Mouse (Mus musculus) midbrain, embryonic 12.5 days (tissue): ENCODE data around the gene Ankib1. TPM values are rescaled to one million over a fixed set of nuclear protein-coding genes. Genes with fewer than 3 reads are reported as not detected.
"Not testable (repeated sequence)": the region's sequence is repeated elsewhere in the genome, so short reads cannot be mapped to it uniquely, and the experiment has no call there.

Source experiments
- ATAC-seq: fragments of 200-750 bp; cut with Nextera tagmentation; 2 replicates; pipeline ENCODE4 v1.8.0; 2017; ENCODE audit warnings: low read depth, moderate TSS enrichment, moderate library complexity; ENCODE audit not compliant: low FRiP score
- H3K27ac ChIP-seq: fragments of 300-500 bp; sonication (generic); replicated peaks from 2 replicates; pipeline ENCODE4 v1.5.1; 2016; ENCODE audit warnings: mild to moderate bottlenecking
- H3K27me3 ChIP-seq: fragments of 300-500 bp; sonication (generic); 2 replicates; pipeline ENCODE4 v1.6.1; 2016; ENCODE audit warnings: mild to moderate bottlenecking
- H3K36me3 ChIP-seq: fragments of 300-500 bp; sonication (generic); 2 replicates; pipeline ENCODE4 v1.6.1; 2016
- H3K4me1 ChIP-seq: fragments of 300-500 bp; sonication (generic); 2 replicates; pipeline ENCODE4 v1.6.1; 2016
- H3K4me2 ChIP-seq: fragments of 300-500 bp; sonication (generic); replicated peaks from 2 replicates; pipeline ENCODE4 v1.6.1; 2016; ENCODE audit warnings: mild to moderate bottlenecking, moderate library complexity
- H3K4me3 ChIP-seq: fragments of 300-500 bp; sonication (generic); 2 replicates; pipeline ENCODE4 v1.5.1; 2016; ENCODE audit warnings: mild to moderate bottlenecking
- H3K9ac ChIP-seq: fragments of 300-500 bp; sonication (generic); replicated peaks from 2 replicates; pipeline ENCODE4 v1.6.1; 2016; ENCODE audit warnings: mild to moderate bottlenecking, moderate library complexity
- H3K9me3 ChIP-seq: fragments of 300-500 bp; sonication (generic); 2 replicates; pipeline ENCODE4 v1.6.1; 2016; ENCODE audit warnings: mild to moderate bottlenecking
- WGBS: fragments of 180-500 bp; shearing (Covaris S2); methylation state at CpG from one replicate; pipeline ENCODE4 v1.1.7; 2016; 5-methylcytosine and 5-hydroxymethylcytosine counted together
- polyA plus RNA-seq: library from polyadenylated mRNA; unstranded; fragments of >200 nt; fragmentation: Nextera tagmentation; extraction: Ambion mirVana; gene quantifications from 2 replicates; pipeline ENCODE4 v1.2.1, GENCODE M21; 2016

Gene Ankib1
- polyA plus RNA-seq, 1 experiment from 2014 or later, result 22.6 TPM

DNA sequence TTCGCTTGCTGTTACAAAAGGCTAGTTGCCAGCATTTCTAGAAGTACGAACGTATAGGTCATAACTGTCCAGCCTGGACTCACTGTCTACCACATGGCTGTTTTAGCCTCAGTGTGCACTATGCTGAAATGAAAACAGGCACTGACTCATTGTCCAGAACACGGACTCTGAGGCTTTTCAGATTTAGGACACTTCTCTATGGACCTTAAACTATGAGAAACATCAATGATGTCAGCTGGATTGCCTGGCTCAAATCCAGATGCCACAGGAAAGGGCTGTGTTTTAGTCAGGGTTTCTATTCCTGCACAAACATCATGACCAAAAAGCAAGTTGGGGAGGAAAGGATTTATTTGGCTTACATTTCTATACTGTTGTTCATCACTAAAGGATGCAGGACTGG lies 15.2 kb downstream of the Ankib1 start:
- Histone ChIP-seq H3K4me1 (no peaks in the 10 kb centered on the region), H3K4me2 (no peak overlapping the region), H3K36me3 (no peaks in the 10 kb centered on the region), H3K9ac (no peak overlapping the region), H3K9me3 (no peaks in the 10 kb centered on the region), H3K27ac (no peak overlapping the region), H3K4me3 (no peak overlapping the region), H3K27me3 (no peaks in the 10 kb centered on the region)
- WGBS, result 93% methylated on average over 4 of the region's 4 CpGs
- no peak for ATAC-seq

DNA sequence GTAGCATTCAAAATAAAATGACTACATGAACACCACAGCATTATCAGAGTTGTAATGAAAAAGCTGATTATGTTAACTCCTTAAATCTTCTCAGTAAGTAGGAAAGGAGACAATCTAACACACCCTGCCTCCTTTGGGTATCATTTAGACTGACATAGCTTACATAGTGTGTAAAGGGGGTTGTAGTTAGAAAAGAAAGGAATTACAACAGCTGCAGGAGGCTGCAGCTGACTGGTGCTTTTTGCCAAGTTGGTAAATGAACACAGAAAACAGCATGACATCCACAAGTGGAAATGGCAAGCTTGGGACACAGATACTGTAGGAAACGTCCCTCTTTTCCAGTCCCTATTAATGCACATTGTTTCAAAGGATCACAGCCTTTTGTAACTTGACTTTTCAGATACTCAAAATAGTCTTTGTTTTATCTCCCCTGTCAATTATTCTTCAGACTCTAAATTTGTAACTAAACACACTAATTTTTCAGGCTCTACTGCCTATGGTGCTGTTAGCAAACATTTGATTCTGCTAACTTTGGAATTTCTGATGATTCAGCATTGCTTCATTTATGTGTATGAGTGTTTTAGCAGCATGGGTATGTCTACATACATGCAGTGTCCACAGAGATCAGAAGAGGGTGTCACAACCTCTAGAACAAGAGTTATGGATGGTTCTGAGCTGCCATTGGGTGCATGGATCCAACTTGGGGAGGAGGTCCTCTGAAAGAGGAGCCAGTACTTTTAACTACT lies 17.8 kb downstream of the Ankib1 start:
- Histone ChIP-seq H3K9me3 (no peaks in the 10 kb centered on the region), H3K4me1 (no peaks in the 10 kb centered on the region), H3K27ac (no peak overlapping the region), H3K4me2 (no peak overlapping the region), H3K4me3 (no peak overlapping the region), H3K27me3 (no peaks in the 10 kb centered on the region), H3K36me3 (no peaks in the 10 kb centered on the region), H3K9ac (no peak overlapping the region)
- WGBS, result 68% methylated on average over 1 of the region's 1 CpGs
- ATAC-seq, result no peak

DNA sequence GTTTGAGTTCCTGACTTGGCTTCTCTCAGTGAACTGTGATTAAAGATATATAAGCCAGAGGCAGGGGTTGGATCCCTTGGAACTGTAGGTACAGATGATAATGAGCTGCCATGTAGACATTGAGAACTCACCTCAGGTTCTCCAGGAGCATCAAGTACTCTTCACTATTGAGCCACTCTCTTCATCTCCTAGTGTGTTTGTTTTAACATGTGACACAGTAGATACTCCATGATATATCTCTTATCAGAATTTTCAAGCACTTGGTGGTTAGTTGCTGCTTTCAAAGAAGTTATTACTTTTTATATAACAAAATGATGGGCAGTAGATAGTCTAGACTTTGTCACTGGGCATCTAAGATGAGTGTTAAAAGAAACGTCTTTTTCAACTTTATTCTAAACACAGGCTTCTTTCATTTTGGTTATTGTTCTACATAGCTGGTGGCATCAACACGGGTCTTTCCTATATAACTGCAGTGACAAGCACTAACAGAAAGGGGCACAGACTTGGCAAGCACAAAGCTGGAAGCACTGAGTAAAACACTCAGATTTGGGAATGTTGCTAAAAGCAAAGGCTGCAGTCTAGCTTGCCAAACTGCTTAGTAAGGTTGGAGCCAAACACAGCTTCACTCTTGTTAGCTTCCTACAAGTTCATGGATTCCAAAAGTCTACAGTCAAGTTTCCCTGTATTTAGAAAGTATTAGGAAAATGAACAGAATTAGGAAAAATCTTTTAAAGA lies 18.6 kb downstream of the Ankib1 start:
- H3K27ac ChIP-seq, result no peak overlapping the region
- no peaks in the 10 kb centered on the region for H3K9me3 ChIP-seq
- ATAC-seq, result no peak
- H3K4me2 ChIP-seq, result no peak overlapping the region
- no peak overlapping the region for H3K4me3 ChIP-seq
- no peaks in the 10 kb centered on the region for H3K36me3 ChIP-seq
- H3K9ac ChIP-seq, result no peak overlapping the region
- H3K27me3 ChIP-seq, result no peaks in the 10 kb centered on the region
- WGBS, result 93% methylated on average over 2 of the region's 2 CpGs
- no peaks in the 10 kb centered on the region for H3K4me1 ChIP-seq

DNA sequence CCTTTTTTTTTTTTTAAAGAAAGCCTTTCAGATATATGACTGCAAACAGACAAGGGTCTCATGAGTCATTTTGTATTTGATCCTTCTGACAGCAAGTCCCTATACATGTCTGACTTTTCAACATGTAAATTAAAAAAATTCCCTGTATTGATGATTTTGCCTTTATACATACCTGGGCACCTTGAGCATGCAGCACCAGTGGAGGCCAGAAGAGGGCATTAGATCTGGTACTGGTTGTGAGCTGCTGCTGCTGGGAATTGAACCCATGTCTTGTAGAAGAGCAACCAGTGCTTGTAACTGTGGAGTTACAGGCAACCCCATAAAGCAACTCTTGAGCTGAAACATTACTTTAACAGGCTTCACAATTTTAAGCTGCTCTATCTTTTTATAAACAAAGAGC lies 20.1 kb downstream of the Ankib1 start:
- Histone ChIP-seq H3K9me3 (no peaks in the 10 kb centered on the region), H3K27me3 (no peaks in the 10 kb centered on the region), H3K9ac (no peak overlapping the region), H3K4me1 (no peaks in the 10 kb centered on the region), H3K4me3 (no peak overlapping the region), H3K36me3 (no peaks in the 10 kb centered on the region), H3K27ac (no peak overlapping the region), H3K4me2 (no peak overlapping the region)
- ATAC-seq, result no peak

DNA sequence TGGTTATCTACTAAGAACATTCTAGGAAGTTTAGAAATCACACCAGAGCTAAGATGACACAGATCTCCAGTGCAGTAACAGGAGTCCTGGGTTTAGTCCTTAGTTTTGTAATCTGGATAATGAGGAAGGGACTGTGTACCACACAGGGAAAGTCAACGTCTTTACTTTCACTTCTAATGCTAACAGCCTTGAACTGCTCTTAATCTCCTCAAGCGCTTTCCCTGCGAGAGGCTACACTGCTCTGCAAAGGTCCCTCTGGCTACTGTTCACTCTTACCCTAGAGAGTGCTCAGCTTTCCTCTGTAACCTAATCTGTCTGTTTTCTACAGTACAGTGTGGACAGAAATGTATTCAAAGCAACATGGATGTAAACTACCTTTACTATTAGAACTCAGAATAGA lies 30.7 kb downstream of the Ankib1 start:
- Histone ChIP-seq H3K9ac (no peak overlapping the region), H3K4me3 (no peak overlapping the region), H3K4me2 (no peak overlapping the region), H3K4me1 (no peaks in the 10 kb centered on the region), H3K27ac (no peak overlapping the region), H3K9me3 (no peaks in the 10 kb centered on the region), H3K27me3 (no peaks in the 10 kb centered on the region), H3K36me3 (0 out of 2 replicates have a peak, but pooled peaks cover 4% of the 10 kb centered on the region)
- ATAC-seq, result no peak
- WGBS, result 63% methylated on average over 3 of the region's 3 CpGs

DNA sequence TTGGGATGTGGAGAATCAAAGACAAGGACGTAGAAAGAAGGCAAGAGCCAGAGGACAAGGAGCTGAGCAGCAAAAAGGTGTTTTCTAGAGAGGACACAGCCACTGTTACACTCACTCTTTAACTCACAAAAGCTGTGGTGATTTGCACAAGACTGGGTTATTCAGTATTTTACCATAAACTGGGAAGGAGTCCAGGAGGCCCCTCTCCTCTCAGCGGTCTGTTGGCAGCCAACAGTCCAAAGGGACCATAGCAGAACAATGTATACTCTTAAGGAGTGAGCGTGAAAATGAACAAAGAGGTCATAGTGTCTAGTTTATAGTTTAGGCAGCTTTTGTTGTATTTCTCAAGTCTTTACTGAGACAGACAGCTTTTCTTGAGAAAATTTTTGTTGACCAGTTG lies 31.2 kb downstream of the Ankib1 start:
- no peak overlapping the region for H3K4me3 ChIP-seq
- 68% methylated on average over 3 of the region's 3 CpGs for WGBS
- H3K36me3 ChIP-seq, result 0 out of 2 replicates have a peak, but pooled peaks cover 9% of the 10 kb centered on the region
- H3K27me3 ChIP-seq, result no peaks in the 10 kb centered on the region
- no peaks in the 10 kb centered on the region for H3K9me3 ChIP-seq
- H3K27ac ChIP-seq, result no peak overlapping the region
- peak; percentile 34; the same call in 1 of the 2 replicates for ATAC-seq
- no peak overlapping the region for H3K4me2 ChIP-seq
- no peak overlapping the region for H3K9ac ChIP-seq
- no peaks in the 10 kb centered on the region for H3K4me1 ChIP-seq

DNA sequence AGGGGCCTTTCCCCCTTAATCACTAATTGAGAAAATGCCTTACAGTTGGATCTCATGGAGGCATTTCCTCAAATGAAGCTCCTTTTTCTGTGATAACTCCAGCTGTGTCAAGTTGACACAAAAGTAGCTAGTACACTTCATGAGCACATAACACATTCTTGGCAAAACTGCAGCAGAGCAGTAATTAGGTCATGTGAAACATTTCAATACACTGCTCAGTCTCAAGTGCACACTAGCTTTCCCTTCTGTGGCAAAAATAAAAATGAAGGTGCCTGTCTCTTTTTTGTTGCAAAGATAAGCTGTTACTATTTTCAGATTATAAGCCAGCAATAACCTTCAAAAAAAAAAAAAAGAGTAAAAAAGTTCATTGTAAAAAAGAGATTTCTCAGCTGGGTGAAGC lies 52.2 kb downstream of the Ankib1 start:
- H3K36me3 ChIP-seq, result peaks cover 18% of the 10 kb centered on the region; the same call in 1 of the 2 replicates
- H3K9me3 ChIP-seq, H3K27me3 ChIP-seq: not testable (repeated sequence)

DNA sequence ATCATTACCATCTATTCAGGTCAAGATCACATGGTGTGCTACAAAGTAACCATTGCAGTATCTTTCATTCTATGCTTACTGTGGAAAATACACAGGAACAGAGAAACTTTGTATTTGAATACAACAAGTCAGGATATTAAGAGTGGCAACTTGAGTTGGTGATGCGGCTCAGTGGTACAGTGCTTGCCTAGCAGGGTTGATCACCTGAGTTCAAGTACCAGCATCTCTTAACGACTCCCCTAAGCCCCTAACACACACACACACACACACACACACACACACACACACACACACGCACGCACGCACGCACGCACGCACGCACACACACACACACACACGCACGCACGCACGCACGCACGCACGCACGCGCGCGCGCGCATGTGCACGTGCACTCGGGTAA lies 69.9 kb downstream of the Ankib1 start:
- not testable (repeated sequence) for ATAC-seq, H3K27me3 ChIP-seq
- WGBS, result 98% methylated on average over 18 of the region's 24 CpGs

More for the DNA sequence above, 52.2 kb downstream of the Ankib1 start:
- not testable (repeated sequence) for H3K4me1 ChIP-seq, H3K27ac ChIP-seq, H3K4me2 ChIP-seq, H3K9ac ChIP-seq, H3K4me3 ChIP-seq, ATAC-seq

DNA sequence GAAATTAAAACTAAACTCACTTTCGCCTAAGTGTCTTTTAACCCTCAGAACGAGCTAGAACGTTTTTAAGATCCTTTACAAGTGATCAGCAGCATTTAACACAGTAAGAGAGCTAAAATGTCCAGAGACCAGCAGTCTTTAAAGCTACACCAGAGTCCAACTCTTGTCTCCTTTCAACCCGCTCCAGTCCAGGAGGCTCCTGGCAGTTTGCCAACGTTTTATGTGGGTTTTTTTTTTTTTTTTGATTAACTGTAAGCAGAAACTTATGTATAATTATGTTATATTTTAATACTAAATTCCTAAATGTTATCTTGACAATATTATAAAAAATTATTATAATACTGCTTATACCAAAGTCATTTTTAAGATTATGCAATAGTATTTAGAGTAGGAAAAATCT lies 73.9 kb downstream of the Ankib1 start:
- peaks cover 13% of the 10 kb centered on the region for H3K36me3 ChIP-seq

More for the DNA sequence above, 69.9 kb downstream of the Ankib1 start:
- not testable (repeated sequence) for H3K27ac ChIP-seq, H3K4me2 ChIP-seq, H3K9ac ChIP-seq, H3K4me3 ChIP-seq, H3K9me3 ChIP-seq, H3K4me1 ChIP-seq
- peaks cover 10% of the 10 kb centered on the region for H3K36me3 ChIP-seq

DNA sequence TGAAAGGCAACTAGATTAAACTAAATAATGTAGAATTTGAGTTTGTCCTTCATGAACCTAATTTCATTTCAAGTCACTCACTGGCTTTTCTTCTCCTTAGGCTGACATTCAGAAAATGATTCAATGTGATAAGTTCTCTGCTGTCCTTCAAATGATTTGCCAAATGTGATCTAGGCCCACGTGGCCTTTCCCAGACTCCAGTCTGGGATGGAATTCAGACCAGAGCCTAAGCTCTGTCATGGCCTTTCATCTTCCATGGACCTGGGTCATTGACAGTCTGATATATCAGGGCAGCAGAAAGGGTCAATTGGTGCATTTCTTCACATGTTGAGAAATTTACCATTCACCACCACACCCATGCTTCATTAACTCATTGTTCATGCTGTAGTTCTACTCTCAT lies 77.2 kb downstream of the Ankib1 start:
- H3K36me3 ChIP-seq, result peaks cover 18% of the 10 kb centered on the region
- ATAC-seq, result no peak
- no peaks in the 10 kb centered on the region for H3K27me3 ChIP-seq
- 86% methylated on average over 1 of the region's 1 CpGs for WGBS
- no peak overlapping the region for H3K4me2 ChIP-seq
- H3K9ac ChIP-seq, result no peak overlapping the region
- no peaks in the 10 kb centered on the region for H3K4me1 ChIP-seq
- no peaks in the 10 kb centered on the region for H3K9me3 ChIP-seq
- no peak overlapping the region for H3K27ac ChIP-seq
- no peak overlapping the region for H3K4me3 ChIP-seq

More for the DNA sequence above, 73.9 kb downstream of the Ankib1 start:
- H3K27ac ChIP-seq, result no peak overlapping the region
- no peak for ATAC-seq
- 84% methylated on average over 5 of the region's 5 CpGs for WGBS
- H3K4me1 ChIP-seq, result no peaks in the 10 kb centered on the region
- H3K9ac ChIP-seq, result no peak overlapping the region
- H3K4me2 ChIP-seq, result no peak overlapping the region
- no peaks in the 10 kb centered on the region for H3K27me3 ChIP-seq
- no peak overlapping the region for H3K4me3 ChIP-seq
- no peaks in the 10 kb centered on the region for H3K9me3 ChIP-seq

DNA sequence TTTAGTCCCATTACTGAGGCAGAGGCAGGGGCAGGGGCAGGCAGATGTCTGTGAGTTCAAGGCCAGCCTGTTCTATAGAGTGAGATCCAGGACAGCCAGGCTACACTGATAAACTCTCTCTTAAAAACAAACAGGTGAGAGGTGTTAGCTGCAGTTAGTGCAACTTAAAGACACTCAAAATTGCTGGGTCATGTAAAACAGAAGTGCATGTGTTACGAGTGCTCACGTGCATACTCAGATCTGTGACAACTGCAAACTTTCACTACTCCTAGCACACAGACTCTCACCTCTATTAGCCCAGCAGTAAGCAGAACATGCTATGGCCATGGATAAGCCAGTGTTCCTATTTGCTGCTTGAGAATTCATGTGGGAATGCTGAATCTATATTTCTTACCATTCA lies 79.3 kb downstream of the Ankib1 start:
- Histone ChIP-seq H3K4me2 (no peak overlapping the region), H3K36me3 (peaks cover 31% of the 10 kb centered on the region), H3K27ac (no peak overlapping the region), H3K4me3 (no peak overlapping the region), H3K9ac (no peak overlapping the region), H3K9me3 (no peaks in the 10 kb centered on the region), H3K4me1 (no peaks in the 10 kb centered on the region), H3K27me3 (no peaks in the 10 kb centered on the region)
- no peak for ATAC-seq
- WGBS, result 100% methylated on average over 2 of the region's 2 CpGs

DNA sequence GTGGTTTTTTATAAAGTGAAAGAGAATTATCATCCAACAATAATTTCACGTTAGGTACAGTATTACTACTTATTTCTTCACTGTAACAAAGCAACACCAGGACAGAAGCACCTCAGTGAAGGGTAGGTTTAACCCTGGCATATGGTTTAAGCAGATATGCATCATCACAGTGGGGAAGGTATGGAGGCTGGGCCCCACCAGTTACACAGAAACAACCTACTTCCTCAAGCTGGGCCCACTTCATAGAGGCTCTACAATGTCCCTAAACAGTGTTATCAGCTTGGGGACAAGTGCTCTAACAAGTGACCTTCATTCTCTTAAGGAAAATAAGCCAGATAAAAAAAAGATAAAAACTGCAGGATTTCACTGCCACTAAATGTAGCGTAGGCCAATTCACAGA lies 79.9 kb downstream of the Ankib1 start:
- H3K4me1 ChIP-seq, result no peaks in the 10 kb centered on the region
- no peaks in the 10 kb centered on the region for H3K9me3 ChIP-seq
- H3K27me3 ChIP-seq, result no peaks in the 10 kb centered on the region
- H3K36me3 ChIP-seq, result peaks cover 29% of the 10 kb centered on the region
- WGBS, result 93% methylated on average over 2 of the region's 2 CpGs
- no peak overlapping the region for H3K4me3 ChIP-seq
- H3K27ac ChIP-seq, result no peak overlapping the region
- H3K9ac ChIP-seq, result no peak overlapping the region
- H3K4me2 ChIP-seq, result no peak overlapping the region
- no peak for ATAC-seq
